8 mouse cellular contexts compared by ENCODE assay signal in the genomic region with DNA sequence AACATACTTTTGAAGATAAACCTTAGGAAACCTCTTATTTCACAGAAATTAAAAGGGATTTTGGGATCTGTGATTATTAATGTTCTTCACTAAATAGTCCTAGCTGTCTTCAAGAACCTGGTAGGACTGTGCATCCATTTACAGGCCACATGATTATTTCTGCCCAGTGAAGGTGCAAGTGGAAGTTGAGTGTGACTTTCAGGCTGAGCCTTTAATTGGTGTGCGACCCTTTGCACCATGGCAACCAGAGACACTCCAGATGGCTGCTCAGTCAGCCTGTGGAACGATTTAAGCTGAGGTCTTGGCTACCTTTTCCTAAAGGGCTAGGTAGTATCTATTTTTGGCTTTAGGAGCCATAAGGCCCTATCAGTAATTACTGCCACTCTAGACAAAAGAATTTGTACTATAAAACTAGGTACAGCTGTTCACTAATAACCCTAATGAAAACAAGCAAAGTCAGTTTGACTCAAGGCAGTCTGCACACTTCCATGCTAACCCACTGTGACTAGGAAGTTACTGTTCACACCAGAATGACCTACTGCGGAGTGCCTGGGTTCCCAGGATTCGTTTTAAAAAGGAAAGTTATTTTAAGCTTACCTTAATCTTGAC. TPM values are rescaled to one million over a fixed set of nuclear protein-coding genes. Genes with fewer than 3 reads are reported as not detected.
A peak's percentile ranks its signal among the peaks of the same experiment; 100 is the strongest.
DNase-seq lines count a peak whose midpoint lies in the region; ATAC-seq and TF ChIP-seq lines count a peak whose summit lies in the region.

No protein-coding gene starts in this region.

- peak overlapping the region; percentile 96 for H3K4me2 ChIP-seq in heart, embryonic 13.5 days
- H3K4me2 ChIP-seq in midbrain, postnatal 0 days (ENCODE audit: low read depth, low read length, poor library complexity, severe bottlenecking), result no peak overlapping the region
- H3K4me2 ChIP-seq in midbrain, embryonic 15.5 days, result no peak overlapping the region
- H3K4me2 ChIP-seq in hindbrain, embryonic 14.5 days (replicated peaks), result no peak overlapping the region
- H3K4me2 ChIP-seq in stomach, embryonic 15.5 days, result peak overlapping the region; percentile 80; the same call in 1 of the 2 replicates

- H3K4me3 ChIP-seq in heart, embryonic 13.5 days, result peak overlapping the region; percentile 88
- no peak overlapping the region for H3K4me3 ChIP-seq in midbrain, postnatal 0 days (ENCODE audit: low read depth, low read length)
- H3K4me3 ChIP-seq in midbrain, embryonic 15.5 days, result no peak overlapping the region
- no peak overlapping the region for H3K4me3 ChIP-seq in hindbrain, embryonic 14.5 days (replicated peaks; ENCODE audit: low read length)
- H3K4me3 ChIP-seq in stomach, embryonic 15.5 days (replicated peaks), result no peak overlapping the region

- H3K27ac ChIP-seq in heart, embryonic 13.5 days (replicated peaks), result no peak overlapping the region
- no peak overlapping the region for H3K27ac ChIP-seq in midbrain, postnatal 0 days (ENCODE audit: low read depth, low read length)
- no peak overlapping the region for H3K27ac ChIP-seq in midbrain, embryonic 15.5 days
- H3K27ac ChIP-seq in hindbrain, embryonic 14.5 days, result no peak overlapping the region
- H3K27ac ChIP-seq in stomach, embryonic 15.5 days, result no peak overlapping the region

- no peaks in the 10 kb centered on the region for H3K27me3 ChIP-seq in heart, embryonic 13.5 days (replicated peaks)
- no peaks in the 10 kb centered on the region for H3K27me3 ChIP-seq in midbrain, postnatal 0 days (ENCODE audit: insufficient read depth, low read length)
- no peaks in the 10 kb centered on the region for H3K27me3 ChIP-seq in midbrain, embryonic 15.5 days (replicated peaks)
- H3K27me3 ChIP-seq in hindbrain, embryonic 14.5 days (ENCODE audit: control insufficient read depth, insufficient read depth, low read length), result no peaks in the 10 kb centered on the region
- no peaks in the 10 kb centered on the region for H3K27me3 ChIP-seq in stomach, embryonic 15.5 days (replicated peaks)

- intact Hi-C loops in heart, postnatal 14 days (cut with DNase I), result loop anchor here (5.0 to 10.0 kb wide), 2 partner anchors 115 to 398 kb away; a partner anchor contains a TSS

- H3K9ac ChIP-seq in heart, embryonic 13.5 days, result peak overlapping the region; percentile 96
- H3K9ac ChIP-seq in midbrain, postnatal 0 days (replicated peaks; ENCODE audit: low read length, poor library complexity, severe bottlenecking), result no peak overlapping the region
- H3K9ac ChIP-seq in midbrain, embryonic 15.5 days, result no peak overlapping the region
- H3K9ac ChIP-seq in hindbrain, embryonic 14.5 days, result peak overlapping the region; percentile 93; the same call in 1 of the 2 replicates
- no peak overlapping the region for H3K9ac ChIP-seq in stomach, embryonic 15.5 days

- H3K4me1 ChIP-seq in heart, embryonic 13.5 days, result peaks cover 57% of the 10 kb centered on the region
- peaks cover 6% of the 10 kb centered on the region; the same call in 1 of the 2 replicates for H3K4me1 ChIP-seq in midbrain, postnatal 0 days (ENCODE audit: insufficient read depth, low read length)
- peaks cover 57% of the 10 kb centered on the region for H3K4me1 ChIP-seq in midbrain, embryonic 15.5 days
- peaks cover 37% of the 10 kb centered on the region for H3K4me1 ChIP-seq in hindbrain, embryonic 14.5 days (replicated peaks; ENCODE audit: control insufficient read depth, insufficient read depth, low read length)
- peaks cover 40% of the 10 kb centered on the region for H3K4me1 ChIP-seq in stomach, embryonic 15.5 days

- no peak for TF ChIP-seq CTCF in midbrain, postnatal 0 days (IDR thresholded peaks at IDR 0.05)

- 29% methylated on average over 4 of the region's 4 CpGs for WGBS in heart, embryonic 13.5 days
- WGBS in midbrain, postnatal 0 days, result 43% methylated on average over 4 of the region's 4 CpGs
- WGBS in midbrain, embryonic 15.5 days, result 52% methylated on average over 4 of the region's 4 CpGs
- 61% methylated on average over 4 of the region's 4 CpGs for WGBS in hindbrain, embryonic 14.5 days
- WGBS in stomach, embryonic 15.5 days, result 56% methylated on average over 4 of the region's 4 CpGs

- ATAC-seq in heart, embryonic 13.5 days (ENCODE audit: extremely low read depth, insufficient number of reproducible peaks, low FRiP score, low TSS enrichment), result no peak
- ATAC-seq in midbrain, postnatal 0 days (ENCODE audit: low FRiP score), result no peak
- ATAC-seq in midbrain, embryonic 15.5 days (replicated peaks), result no peak
- ATAC-seq in hindbrain, embryonic 14.5 days (ENCODE audit: low FRiP score), result no peak
- no peak for ATAC-seq in stomach, embryonic 15.5 days (ENCODE audit: insufficient read depth, low FRiP score, low read depth)

- no peaks in the 10 kb centered on the region for H3K9me3 ChIP-seq in heart, embryonic 13.5 days
- H3K9me3 ChIP-seq in midbrain, postnatal 0 days (ENCODE audit: low read length), result no peaks in the 10 kb centered on the region
- no peaks in the 10 kb centered on the region for H3K9me3 ChIP-seq in midbrain, embryonic 15.5 days
- no peaks in the 10 kb centered on the region for H3K9me3 ChIP-seq in hindbrain, embryonic 14.5 days (ENCODE audit: control insufficient read depth, low read length)
- no peaks in the 10 kb centered on the region for H3K9me3 ChIP-seq in stomach, embryonic 15.5 days

- H3K36me3 ChIP-seq in heart, embryonic 13.5 days, result peaks cover 64% of the 10 kb centered on the region
- H3K36me3 ChIP-seq in midbrain, postnatal 0 days (ENCODE audit: insufficient read depth, low read length), result peaks cover 43% of the 10 kb centered on the region
- peaks cover 39% of the 10 kb centered on the region for H3K36me3 ChIP-seq in midbrain, embryonic 15.5 days (replicated peaks)
- H3K36me3 ChIP-seq in hindbrain, embryonic 14.5 days (replicated peaks; ENCODE audit: control insufficient read depth, insufficient read depth), result peaks cover 64% of the 10 kb centered on the region
- H3K36me3 ChIP-seq in stomach, embryonic 15.5 days, result peaks cover 40% of the 10 kb centered on the region

- no peak for DNase-seq in heart, postnatal 14 days
- DNase-seq in midbrain, postnatal 0 days (ENCODE audit: low spot score), result peak; percentile 58
- DNase-seq in hindbrain, embryonic 14.5 days (ENCODE audit: low spot score), result no peak
- no peak for DNase-seq in thymus, postnatal 25 days
- DNase-seq in kidney, adult 9 months, result no peak

RNA-seq across cellular contexts. Expression of a gene that starts 2.9 kb away (rescaled TPM):
- 435 and 494 TPM in 2 replicates for polyA plus RNA-seq in heart, embryonic 13.5 days (2015; fragmentation: Nextera tagmentation; extraction: Ambion mirVana)
- total RNA-seq in heart, postnatal 14 days (2021), result 100 to 1,000 TPM; 220 to 280 TPM
- total RNA-seq in midbrain, postnatal 0 days (2014; rRNA removed), result 126 and 173 TPM in 2 replicates
- 209 and 222 TPM in 2 replicates for polyA plus RNA-seq in midbrain, postnatal 0 days (2015; fragmentation: Nextera tagmentation; extraction: Ambion mirVana)
- polyA plus RNA-seq in midbrain, embryonic 15.5 days (2015; fragmentation: Nextera tagmentation; extraction: Ambion mirVana), result 297 and 302 TPM in 2 replicates
- polyA plus RNA-seq in hindbrain, embryonic 14.5 days (2014; fragmentation: Nextera tagmentation; extraction: Ambion mirVana), result 252 and 279 TPM in 2 replicates
- polyA plus RNA-seq in stomach, embryonic 15.5 days (2015; fragmentation: Nextera tagmentation; extraction: Ambion mirVana), result 662 and 751 TPM in 2 replicates

RNA-seq across cellular contexts. Expression of a gene that starts 3.2 kb away (rescaled TPM):
- polyA plus RNA-seq in heart, embryonic 13.5 days (2015; fragmentation: Nextera tagmentation; extraction: Ambion mirVana), result 1.8 and 2.1 TPM in 2 replicates
- total RNA-seq in heart, postnatal 14 days (2021), result 1 to 10 TPM; 1.4 TPM
- 1.8 and 2.5 TPM in 2 replicates for total RNA-seq in midbrain, postnatal 0 days (2014; rRNA removed)
- 1.5 and 1.6 TPM in 2 replicates for polyA plus RNA-seq in midbrain, postnatal 0 days (2015; fragmentation: Nextera tagmentation; extraction: Ambion mirVana)
- 2.1 and 2.4 TPM in 2 replicates for polyA plus RNA-seq in midbrain, embryonic 15.5 days (2015; fragmentation: Nextera tagmentation; extraction: Ambion mirVana)
- polyA plus RNA-seq in hindbrain, embryonic 14.5 days (2014; fragmentation: Nextera tagmentation; extraction: Ambion mirVana), result 0.82 and 2.5 TPM in 2 replicates
- polyA plus RNA-seq in stomach, embryonic 15.5 days (2015; fragmentation: Nextera tagmentation; extraction: Ambion mirVana), result 1.6 and 1.7 TPM in 2 replicates

Comparison
In these comparisons a context has a peak if more than half of its experiments do, and no peak if none do; other contexts are left out.
1. H3K4me2 ChIP-seq: peak in heart, embryonic 13.5 days (single experiment) and stomach, embryonic 15.5 days (single experiment); none in midbrain, postnatal 0 days (single experiment), midbrain, embryonic 15.5 days (single experiment) and hindbrain, embryonic 14.5 days (single experiment).
2. H3K9ac ChIP-seq: peak in heart, embryonic 13.5 days (single experiment) and hindbrain, embryonic 14.5 days (single experiment); none in midbrain, postnatal 0 days (single experiment), midbrain, embryonic 15.5 days (single experiment) and stomach, embryonic 15.5 days (single experiment).